Mouse (Mus musculus): ENCODE results near the gene Cdh4.

GRCm38 (mm10) chr2:179584672-179585071, 142.4 kb downstream of the Cdh4 start:
- TF ChIP-seq CTCF (IDR thresholded peaks at IDR 0.05; ENCODE audit: low read depth) (no peak), EP300 (IDR thresholded peaks at IDR 0.05; ENCODE audit: low read depth) (no peak)

Data from heart, postnatal 0 days (tissue).